Mouse (Mus musculus): ENCODE results near the gene Snd1.

Snd1 gene

GRCm38 (mm10) chr6:28599120-28599519, 124.2 kb downstream of the Snd1 start:
- no peak for DNase-seq

GRCm38 (mm10) chr6:28600404-28600803, 125.5 kb downstream of the Snd1 start:
- DNase-seq, result no peak

GRCm38 (mm10) chr6:28603401-28603800, 128.5 kb downstream of the Snd1 start:
- no peak for DNase-seq

GRCm38 (mm10) chr6:28603823-28604222, 128.9 kb downstream of the Snd1 start:
- DNase-seq, result no peak

- no peak for DNase-seq
Measured at GRCm38 (mm10) chr6:28609291-28609690, 134.4 kb downstream of the Snd1 start.

GRCm38 (mm10) chr6:28610127-28610526, 135.2 kb downstream of the Snd1 start:
- no peak for DNase-seq

GRCm38 (mm10) chr6:28613441-28613840, 138.5 kb downstream of the Snd1 start:
- no peak for DNase-seq

- DNase-seq, result no peak
Measured at GRCm38 (mm10) chr6:28614856-28615255, 139.9 kb downstream of the Snd1 start.

GRCm38 (mm10) chr6:28615408-28615807, 140.5 kb downstream of the Snd1 start:
- no peak for DNase-seq

- DNase-seq, result no peak
Measured at GRCm38 (mm10) chr6:28615966-28616365, 141.0 kb downstream of the Snd1 start.

GRCm38 (mm10) chr6:28618299-28618698, 143.4 kb downstream of the Snd1 start:
- DNase-seq, result no peak

- DNase-seq, result peak; percentile 41
Measured at GRCm38 (mm10) chr6:28618751-28619153, 143.8 kb downstream of the Snd1 start.

- DNase-seq, result no peak
Measured at GRCm38 (mm10) chr6:28621431-28621830, 146.5 kb downstream of the Snd1 start.

GRCm38 (mm10) chr6:28621961-28622360, 147.0 kb downstream of the Snd1 start:
- DNase-seq, result no peak

GRCm38 (mm10) chr6:28622522-28622921, 147.6 kb downstream of the Snd1 start:
- no peak for DNase-seq

- DNase-seq, result no peak
Measured at GRCm38 (mm10) chr6:28622963-28623362, 148.0 kb downstream of the Snd1 start.

- no peak for DNase-seq
Measured at GRCm38 (mm10) chr6:28628408-28628807, 153.5 kb downstream of the Snd1 start.

GRCm38 (mm10) chr6:28629866-28630265, 154.9 kb downstream of the Snd1 start:
- DNase-seq, result peak; percentile 21

GRCm38 (mm10) chr6:28630926-28631325, 156.0 kb downstream of the Snd1 start:
- no peak for DNase-seq

- DNase-seq, result peak; percentile 28
Measured at GRCm38 (mm10) chr6:28633120-28633519, 158.2 kb downstream of the Snd1 start.

GRCm38 (mm10) chr6:28633656-28634055, 158.7 kb downstream of the Snd1 start:
- DNase-seq, result no peak

- DNase-seq, result no peak
Measured at GRCm38 (mm10) chr6:28635092-28635491, 160.2 kb downstream of the Snd1 start.

GRCm38 (mm10) chr6:28635531-28636348, 160.8 kb downstream of the Snd1 start:
- no peak for DNase-seq

GRCm38 (mm10) chr6:28640088-28640487, 165.1 kb downstream of the Snd1 start:
- no peak for DNase-seq

- DNase-seq, result no peak
Measured at GRCm38 (mm10) chr6:28642909-28643308, 168.0 kb downstream of the Snd1 start.

Measured in embryo, embryonic 11 days (tissue).